Mouse (Mus musculus): ENCODE data around the gene Arhgef3. TPM values are rescaled to one million over a fixed set of nuclear protein-coding genes. Genes with fewer than 3 reads are reported as not detected.
A peak's percentile ranks its signal among the peaks of the same experiment; 100 is the strongest.

Arhgef3 gene
- total RNA-seq, 1 experiment from 2014 or later, result 23.1 TPM

DNA sequence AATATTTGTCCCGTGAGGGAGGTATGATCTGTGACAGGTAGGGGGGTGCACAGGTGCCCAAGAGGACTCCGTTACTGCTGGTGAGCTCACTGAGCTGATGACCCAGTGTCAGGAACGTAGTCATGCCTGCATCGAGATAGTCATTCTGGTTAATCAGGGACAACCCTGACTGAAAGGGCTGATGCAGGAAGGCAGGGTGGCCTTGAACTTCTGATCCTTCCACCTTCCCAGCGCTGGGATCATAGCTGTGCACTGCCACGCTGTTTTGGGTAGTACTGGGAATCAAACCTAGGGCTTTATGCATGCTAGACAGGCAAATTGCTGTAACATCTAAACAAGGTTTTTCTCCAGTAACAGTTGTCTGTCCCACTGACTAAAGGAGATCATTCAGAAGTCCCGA, 109.9 kb downstream of the Arhgef3 start:
- ATAC-seq (replicated peaks; ENCODE audit: low read depth, poor library complexity, severe bottlenecking), result no peak

- ATAC-seq (replicated peaks; ENCODE audit: low read depth, poor library complexity, severe bottlenecking), result no peak
Measured at GRCm38 (mm10) chr14:27226288-27226687, 111.6 kb downstream of the Arhgef3 start.

GRCm38 (mm10) chr14:27228288-27228687, 113.6 kb downstream of the Arhgef3 start:
- ATAC-seq (replicated peaks; ENCODE audit: low read depth, poor library complexity, severe bottlenecking), result no peak

DNA sequence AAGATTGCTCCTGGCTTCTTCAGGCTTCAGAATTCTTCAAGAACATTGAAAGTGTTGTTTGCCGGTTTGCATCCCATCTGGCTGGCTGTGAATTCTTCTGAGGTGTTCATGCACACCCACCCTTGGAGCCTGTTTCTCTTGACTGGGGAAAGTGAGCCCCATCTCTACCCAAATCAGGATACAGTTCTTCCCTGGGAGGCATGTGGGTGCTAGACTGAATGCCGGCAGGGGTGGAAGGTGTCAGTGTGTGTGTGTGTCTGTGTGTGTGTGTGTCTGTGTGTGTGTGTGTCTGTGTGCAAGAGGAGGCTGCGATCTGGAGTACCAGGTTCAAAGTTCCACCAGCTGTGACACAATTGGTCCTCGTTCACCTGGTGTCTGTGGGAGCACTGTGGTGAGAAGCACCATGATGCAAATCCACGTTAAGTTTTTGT, 114.3 kb downstream of the Arhgef3 start:
- no peak for ATAC-seq (replicated peaks; ENCODE audit: low read depth, poor library complexity, severe bottlenecking)

- peak; percentile 76 for ATAC-seq (replicated peaks; ENCODE audit: low read depth, poor library complexity, severe bottlenecking)
Measured at GRCm38 (mm10) chr14:27229441-27230147, 114.9 kb downstream of the Arhgef3 start.

DNA sequence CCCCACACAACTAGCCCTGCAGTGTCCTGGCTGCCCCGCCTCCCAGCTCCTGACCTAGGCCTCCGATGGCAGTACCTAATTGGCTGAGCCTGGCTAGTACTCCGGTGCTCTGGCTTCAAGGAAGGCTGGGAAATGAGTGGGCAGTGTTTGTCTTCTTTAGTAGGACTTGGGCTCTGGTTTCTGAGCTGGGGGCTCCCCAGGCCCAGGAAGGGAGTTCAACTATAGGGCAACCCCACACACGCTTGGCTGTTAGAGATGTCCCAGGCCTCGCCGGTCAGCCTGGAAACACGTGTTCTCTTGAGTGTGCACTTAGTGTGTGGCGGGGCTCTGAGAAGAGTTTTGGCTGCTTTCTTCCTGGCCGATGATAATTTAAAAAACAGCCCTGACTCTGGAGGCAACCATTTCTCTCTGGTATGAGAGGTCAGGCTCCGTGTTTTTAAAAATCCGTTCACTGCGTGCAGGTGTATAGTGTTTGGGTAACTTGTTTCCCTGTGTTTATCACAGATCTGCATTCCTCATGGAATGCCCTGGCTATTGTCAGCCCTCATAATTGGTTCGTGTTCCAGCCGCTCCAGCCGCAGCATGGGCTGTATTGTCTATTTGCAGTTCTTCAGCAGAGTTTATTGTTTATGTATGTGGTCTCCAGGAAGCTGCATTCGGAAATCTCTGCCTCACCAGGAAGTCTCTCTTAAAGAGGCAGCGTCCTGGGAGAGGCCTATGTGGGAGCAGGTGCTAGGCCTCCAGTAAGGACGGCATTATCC, 115.7 kb downstream of the Arhgef3 start:
- peak; percentile 34 for ATAC-seq (replicated peaks; ENCODE audit: low read depth, poor library complexity, severe bottlenecking)

DNA sequence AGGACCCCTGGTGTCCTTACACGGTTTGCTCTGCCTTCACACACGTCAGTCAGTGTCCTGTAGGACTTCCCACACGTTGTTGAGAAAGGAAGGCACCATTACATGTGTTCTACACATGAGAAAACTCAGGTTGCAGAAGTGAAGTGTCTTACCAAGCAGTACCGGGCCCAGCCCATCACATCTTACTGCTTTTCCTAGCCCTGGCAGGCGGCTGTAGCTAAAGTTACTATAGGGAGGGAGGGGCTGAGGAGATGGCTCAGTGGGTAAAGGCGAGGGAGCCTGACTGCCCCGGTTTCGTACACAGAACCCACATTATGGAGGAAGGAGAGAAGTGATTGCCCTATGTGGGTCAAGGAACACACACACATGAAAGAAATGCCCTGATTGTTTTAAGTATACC, 116.8 kb downstream of the Arhgef3 start:
- no peak for ATAC-seq (replicated peaks; ENCODE audit: low read depth, poor library complexity, severe bottlenecking)

DNA sequence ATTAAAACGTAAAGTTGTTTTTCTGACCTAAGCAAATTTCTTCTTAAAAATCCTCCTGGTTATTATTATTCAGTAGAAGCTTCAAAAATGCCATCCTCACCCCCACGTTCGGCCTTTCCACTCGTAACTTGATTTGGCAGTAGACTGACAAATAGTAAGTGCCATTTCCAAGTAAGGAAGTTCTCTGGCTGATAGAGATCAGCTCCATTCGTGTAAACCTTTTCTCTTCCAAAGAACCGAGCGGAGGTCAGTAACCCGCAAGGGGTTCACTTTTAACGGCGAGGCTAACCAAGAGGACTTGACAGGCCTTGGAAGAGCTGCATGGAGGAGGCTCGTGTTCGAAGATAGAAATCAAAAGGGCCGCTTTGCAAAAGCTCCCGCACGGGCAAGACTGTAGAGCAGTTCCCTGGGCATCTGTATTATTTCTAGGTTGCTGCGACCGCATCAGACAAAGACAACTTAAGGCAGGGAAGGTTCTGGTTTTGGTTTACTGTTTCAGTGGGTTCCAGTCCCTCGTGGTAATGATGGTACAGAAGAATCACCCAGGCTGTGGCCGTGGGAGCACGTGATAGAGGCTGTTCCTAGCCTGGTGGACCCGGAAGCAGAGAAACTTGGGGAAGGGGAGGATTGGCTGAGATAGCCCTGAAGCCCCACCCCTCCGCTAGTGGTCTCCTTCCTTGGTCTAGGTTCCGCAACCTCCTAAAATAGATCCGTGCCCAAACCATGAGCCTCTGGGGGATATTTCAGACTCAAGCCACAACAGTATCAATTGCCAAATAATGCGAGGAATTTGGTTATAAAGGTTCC, 117.5 kb downstream of the Arhgef3 start:
- ATAC-seq (replicated peaks; ENCODE audit: low read depth, poor library complexity, severe bottlenecking), result no peak

DNA sequence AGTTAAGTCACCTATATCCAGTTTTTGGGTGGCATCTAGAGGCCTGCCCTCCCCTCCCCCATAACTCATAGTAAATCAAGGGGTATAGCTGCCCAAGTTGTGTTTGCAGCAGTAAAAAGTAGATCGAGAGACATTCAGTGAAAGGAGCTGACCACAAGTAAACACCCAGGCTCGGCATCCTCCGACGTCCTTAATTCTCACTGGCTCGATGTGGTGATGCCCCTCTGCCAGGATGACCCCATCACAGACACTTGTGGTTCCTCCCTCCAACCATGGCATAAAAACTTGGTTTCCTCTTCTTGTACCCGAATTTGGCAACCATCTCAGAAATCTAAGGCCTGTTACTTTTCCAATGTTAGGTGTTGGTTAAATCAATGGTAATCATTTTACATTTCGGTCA, 118.4 kb downstream of the Arhgef3 start:
- ATAC-seq (replicated peaks; ENCODE audit: low read depth, poor library complexity, severe bottlenecking), result no peak

DNA sequence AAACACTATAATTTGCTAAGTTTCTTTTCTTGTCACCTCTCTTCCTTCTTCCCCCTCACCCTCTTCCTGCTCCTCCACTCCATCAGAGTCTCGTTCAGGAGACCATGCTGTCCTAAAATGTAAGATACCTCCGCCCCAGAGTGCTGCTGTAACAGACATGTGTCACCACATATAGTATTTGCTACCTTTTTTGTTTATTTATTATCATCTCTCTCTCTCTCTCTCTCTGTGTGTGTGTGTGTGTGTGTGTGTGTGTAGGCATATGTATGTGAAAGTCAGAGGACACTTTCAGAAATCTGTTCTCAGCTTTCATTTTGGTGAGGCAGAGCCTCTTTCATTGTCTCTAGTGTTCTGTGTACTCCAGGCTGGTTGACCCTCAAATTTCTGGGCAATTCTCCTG, 119.0 kb downstream of the Arhgef3 start:
- ATAC-seq (replicated peaks; ENCODE audit: low read depth, poor library complexity, severe bottlenecking), result no peak

DNA sequence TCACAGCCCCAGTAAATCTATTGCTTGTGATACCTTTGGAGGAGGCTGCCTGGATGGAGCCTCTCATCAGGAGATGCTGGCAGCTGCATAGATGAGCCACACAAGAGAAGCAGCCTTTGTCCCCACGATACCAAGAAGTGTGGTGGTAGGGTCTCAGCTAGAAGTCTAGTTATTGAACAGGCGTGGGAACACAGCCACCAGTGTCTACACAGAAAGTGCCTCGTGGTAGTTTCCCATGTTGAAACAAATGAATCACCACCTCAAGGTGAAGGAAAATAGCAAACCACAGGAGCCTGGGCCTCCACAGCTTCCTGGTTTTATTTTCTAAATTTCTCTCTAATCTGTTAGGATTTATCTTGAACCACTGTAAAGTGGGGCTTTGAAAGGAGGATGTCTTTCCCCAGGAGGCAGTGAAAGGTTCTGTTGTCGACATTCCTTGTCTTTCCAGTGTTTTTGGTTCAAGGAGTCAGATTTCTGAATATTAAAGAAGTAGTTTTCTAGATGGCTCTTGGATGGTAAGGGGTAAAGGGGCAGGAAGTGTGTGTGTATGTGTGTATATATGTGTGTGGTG, 119.7 kb downstream of the Arhgef3 start:
- ATAC-seq (replicated peaks; ENCODE audit: low read depth, poor library complexity, severe bottlenecking), result no peak

- ATAC-seq (replicated peaks; ENCODE audit: low read depth, poor library complexity, severe bottlenecking), result no peak
Measured at GRCm38 (mm10) chr14:27235897-27236553, 121.3 kb downstream of the Arhgef3 start.

DNA sequence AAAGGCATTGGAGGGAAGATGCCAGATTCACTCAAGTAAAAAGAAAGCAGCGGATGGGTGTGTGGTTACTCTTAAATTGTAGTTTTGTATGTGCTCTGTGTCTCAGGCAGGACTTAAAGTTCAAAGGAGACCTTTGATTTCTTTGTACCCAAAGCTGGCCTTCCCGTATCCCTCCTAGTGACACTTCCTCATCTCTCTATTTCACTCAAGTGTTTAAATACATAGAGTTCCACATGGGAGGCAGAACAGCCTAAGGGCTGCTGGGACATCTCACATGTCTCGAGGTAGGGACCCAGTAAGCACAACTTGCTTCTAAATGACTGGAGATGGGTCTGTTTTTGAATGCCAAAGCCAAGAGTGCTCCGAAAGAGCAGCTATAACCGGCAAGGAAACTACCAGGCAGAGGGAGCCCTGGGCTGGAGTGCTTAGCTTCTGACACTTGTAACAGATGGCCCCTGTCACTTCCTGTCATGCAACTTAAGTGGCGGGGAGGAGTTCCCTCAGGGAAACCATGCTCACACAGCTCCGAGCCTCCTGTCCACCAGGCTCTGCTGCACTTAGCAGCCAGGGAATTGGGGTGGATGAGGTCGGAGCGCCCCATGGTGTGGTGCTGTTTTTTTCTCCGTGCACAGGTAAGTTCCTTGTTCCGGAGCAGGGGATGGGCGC, 123.0 kb downstream of the Arhgef3 start:
- peak; percentile 97 for ATAC-seq (replicated peaks; ENCODE audit: low read depth, poor library complexity, severe bottlenecking)

DNA sequence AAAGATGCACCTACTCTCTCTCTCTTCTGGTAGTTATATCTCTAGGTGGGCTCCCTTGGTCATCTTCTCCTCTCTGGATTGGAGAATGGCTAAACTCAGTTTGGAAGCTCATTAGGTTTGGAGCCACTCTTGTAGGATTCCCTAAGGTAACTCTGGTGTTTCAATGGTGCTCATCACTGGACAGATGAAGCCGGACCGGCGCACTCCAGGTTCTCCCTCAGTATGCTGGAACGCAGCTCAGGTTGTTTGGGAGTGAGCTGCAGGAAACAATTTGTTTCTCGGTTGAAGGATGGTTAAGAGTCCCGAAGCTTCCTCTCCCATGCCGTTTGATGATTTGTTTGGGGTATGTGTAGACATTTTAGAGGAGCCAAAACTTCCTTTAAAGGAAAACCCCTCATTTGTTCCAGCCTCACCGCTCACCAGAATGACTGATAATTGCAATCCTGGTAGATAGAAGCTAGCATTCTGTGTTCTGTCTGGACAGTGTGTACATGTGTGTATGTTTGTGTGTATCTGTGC, 124.0 kb downstream of the Arhgef3 start:
- no peak for ATAC-seq (replicated peaks; ENCODE audit: low read depth, poor library complexity, severe bottlenecking)

DNA sequence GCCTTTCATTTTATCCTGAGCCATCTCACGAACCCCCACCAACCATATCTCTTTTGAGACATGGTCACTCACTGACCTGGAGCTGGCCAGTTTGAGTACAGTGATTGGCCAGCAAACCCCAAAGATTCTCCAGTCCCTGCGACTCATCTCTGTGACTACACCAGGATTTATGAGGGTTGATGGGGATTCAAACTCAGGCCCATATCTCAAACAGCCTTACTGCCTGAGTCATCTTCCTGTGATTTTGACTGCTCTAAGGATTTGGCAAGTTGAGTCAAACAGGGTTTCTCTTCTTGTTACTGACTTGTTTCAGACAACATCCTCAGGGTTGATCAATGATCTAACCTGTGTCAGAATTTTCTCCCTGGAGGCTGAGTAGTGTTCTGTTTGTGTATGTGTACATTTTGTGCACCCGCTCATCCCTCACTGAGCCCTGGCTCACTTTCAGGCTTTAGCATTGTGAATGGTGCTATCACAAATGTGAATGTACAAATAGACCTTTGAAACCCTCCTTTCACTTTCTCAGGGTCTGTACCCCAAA, 124.9 kb downstream of the Arhgef3 start:
- no peak for ATAC-seq (replicated peaks; ENCODE audit: low read depth, poor library complexity, severe bottlenecking)

- ATAC-seq (replicated peaks; ENCODE audit: low read depth, poor library complexity, severe bottlenecking), result no peak
Measured at GRCm38 (mm10) chr14:27242253-27242652, 127.6 kb downstream of the Arhgef3 start.

DNA sequence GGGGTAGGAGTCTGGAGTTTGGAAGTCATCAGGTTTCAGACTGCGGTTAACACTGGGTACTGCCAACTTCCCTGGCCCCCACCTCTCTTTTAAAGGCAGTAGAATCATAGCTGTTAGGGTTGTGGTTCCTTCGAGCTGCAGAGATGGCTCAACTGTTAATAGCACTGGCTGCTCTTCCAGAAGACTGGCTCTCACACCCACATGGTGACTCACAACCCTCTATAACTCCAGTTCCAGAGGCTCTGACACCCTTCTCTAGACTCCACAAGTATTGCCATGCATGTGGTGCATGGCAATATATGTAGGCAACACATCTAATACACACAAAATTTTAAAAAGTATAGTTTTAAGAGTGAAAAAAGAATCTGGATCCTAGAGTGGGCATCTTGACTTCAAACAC, 128.1 kb downstream of the Arhgef3 start:
- ATAC-seq (replicated peaks; ENCODE audit: low read depth, poor library complexity, severe bottlenecking), result no peak

DNA sequence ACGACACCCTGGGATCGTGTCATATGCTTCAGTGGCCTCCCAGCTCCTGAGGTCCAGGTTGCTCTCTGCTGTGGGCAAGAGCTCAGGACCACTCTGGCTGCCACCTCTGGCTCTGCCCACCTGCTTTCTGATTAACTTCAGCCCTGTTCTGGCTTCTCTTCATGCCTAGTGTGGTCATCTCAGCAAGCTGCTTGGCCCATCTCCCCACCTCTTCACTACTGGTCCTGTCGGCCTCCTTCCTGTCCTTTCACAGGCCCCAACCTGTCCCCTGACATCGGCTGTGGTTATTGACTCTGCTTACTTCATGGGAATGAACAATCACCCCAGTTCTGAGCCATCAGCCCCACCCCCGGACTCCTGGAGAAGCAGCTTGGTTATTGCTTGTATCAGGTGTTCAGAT, 128.9 kb downstream of the Arhgef3 start:
- no peak for ATAC-seq (replicated peaks; ENCODE audit: low read depth, poor library complexity, severe bottlenecking)

- no peak for ATAC-seq (replicated peaks; ENCODE audit: low read depth, poor library complexity, severe bottlenecking)
Measured at GRCm38 (mm10) chr14:27244898-27245297, 130.2 kb downstream of the Arhgef3 start.

Measured in common myeloid progenitor, adult 5-6 weeks (primary cell).